Comparison of ENCODE assay signal across 7 mouse cellular contexts in the genomic region with DNA sequence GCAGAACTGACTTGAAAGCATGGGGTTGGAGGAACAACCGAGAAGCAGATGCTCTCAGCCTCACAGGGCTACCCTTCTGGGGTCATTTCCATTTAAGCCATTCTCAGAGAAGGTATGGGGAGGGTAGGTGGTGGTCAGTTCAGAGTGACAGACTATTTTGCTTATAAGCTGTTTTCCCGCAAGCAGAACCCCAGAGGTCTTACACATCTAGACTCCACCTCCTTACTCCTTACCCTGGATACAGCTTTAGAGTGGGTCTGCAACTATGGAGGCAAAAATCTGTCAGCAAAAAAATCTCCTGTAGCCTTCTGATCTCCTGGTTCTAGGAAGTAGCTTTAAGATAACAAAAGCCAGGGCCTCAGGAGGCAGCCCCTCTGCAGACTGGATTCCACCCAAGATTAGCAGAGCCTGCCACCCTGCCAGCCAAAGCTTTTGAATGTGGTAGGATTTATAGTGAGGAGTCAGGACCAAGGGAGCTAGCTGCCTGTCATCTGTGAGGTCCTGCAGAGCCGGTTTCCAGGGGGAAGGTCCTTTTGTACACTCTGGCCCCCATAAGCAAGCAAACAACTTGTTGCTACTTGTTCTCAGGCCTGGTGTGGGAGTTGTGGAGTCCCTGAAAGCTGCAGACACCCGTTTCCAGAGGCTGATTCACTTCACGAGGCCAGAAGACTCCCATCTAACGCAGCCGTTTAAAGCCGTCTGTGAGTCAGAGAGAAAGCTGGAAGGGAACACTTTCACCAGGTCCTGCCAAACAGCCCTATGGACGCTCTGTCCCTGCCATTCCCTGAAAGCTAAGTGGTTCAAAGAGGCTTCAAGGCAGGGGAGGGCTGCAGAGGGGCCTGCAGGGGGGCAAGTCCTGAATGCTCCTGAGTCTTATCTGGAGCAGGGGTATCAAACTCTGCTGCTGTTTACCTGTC. TPM values are rescaled to one million over a fixed set of nuclear protein-coding genes. Genes with fewer than 3 reads are reported as not detected.
DNase-seq lines count a peak whose midpoint lies in the region; ATAC-seq lines count a peak whose summit lies in the region.

No protein-coding gene starts in this region.

- H3K4me1 ChIP-seq in limb, embryonic 13.5 days, result peaks cover 17% of the 10 kb centered on the region

- peak; percentile 45 for DNase-seq in MN1 (ENCODE audit: low spot score)
- peak; percentile 28 to 52 for DNase-seq in adrenal gland, postnatal 36 days
- peak; percentile 83 for DNase-seq in heart, adult 9 months (ENCODE audit: low spot score in 2 of 2)
- peak; percentile 26 for DNase-seq in ovary, postnatal 14 days (ENCODE audit: low spot score)
- DNase-seq in right cerebral cortex, adult 18-20 months, result no peak

- no peak overlapping the region for H3K4me3 ChIP-seq in limb, embryonic 13.5 days

- no peaks in the 10 kb centered on the region for H3K9me3 ChIP-seq in limb, embryonic 13.5 days

- ATAC-seq in limb, embryonic 13.5 days (ENCODE audit: low FRiP score, low read depth), result peak; percentile 14; the same call in 1 of the 2 replicates
- no peak for ATAC-seq in erythroid progenitor cell, adult 5-6 weeks (replicated peaks; ENCODE audit: low FRiP score, poor library complexity, severe bottlenecking)

- H3K4me2 ChIP-seq in limb, embryonic 13.5 days (replicated peaks), result 0 out of 2 replicates have a peak overlapping the region, but pooled peaks have one; percentile 21

- no peaks in the 10 kb centered on the region; the same call in 1 of the 2 replicates for H3K27me3 ChIP-seq in limb, embryonic 13.5 days

- peak overlapping the region; percentile 14; the same call in 1 of the 2 replicates for H3K9ac ChIP-seq in limb, embryonic 13.5 days

- WGBS in limb, embryonic 13.5 days, result 17% methylated on average over 9 of the region's 9 CpGs

- no peaks in the 10 kb centered on the region for H3K36me3 ChIP-seq in limb, embryonic 13.5 days

- peak overlapping the region; percentile 55; the same call in 1 of the 2 replicates for H3K27ac ChIP-seq in limb, embryonic 13.5 days

RNA-seq across cellular contexts. Expression of a gene that starts 52.1 kb away (rescaled TPM):
- 1 to 10 TPM; 1.0 to 2.8 TPM for total RNA-seq in adrenal gland, postnatal 36 days (2021)
- 5.8 and 6.3 TPM in 2 replicates for polyA plus RNA-seq in limb, embryonic 13.5 days (2015; fragmentation: Nextera tagmentation; extraction: Ambion mirVana)
- not detected in 2 replicates for total RNA-seq in erythroid progenitor cell, adult 5-6 weeks (2015; ENCODE audit: low replicate concordance)
- not detected in 2 replicates for total RNA-seq in erythroid progenitor cell, adult 5-6 weeks (2017; ENCODE audit: low replicate concordance)
